In genomic region chr9:62536119-62536654, GRCm38 (mm10) we compare ENCODE assay signal across 8 mouse cellular contexts. TPM values are rescaled to one million over a fixed set of nuclear protein-coding genes. Genes with fewer than 3 reads are reported as not detected.
DNase-seq lines count a peak whose midpoint lies in the region; ATAC-seq and TF ChIP-seq lines count a peak whose summit lies in the region.

No protein-coding gene starts in this region.

- no peak for TF ChIP-seq EP300 in heart, postnatal 0 days (IDR thresholded peaks at IDR 0.05; ENCODE audit: low read depth)

- no peak for TF ChIP-seq CTCF in testis, adult 2 months (IDR thresholded peaks at IDR 0.05; ENCODE audit: control insufficient read depth, insufficient read depth, insufficient replicate concordance, low read depth, low read length)
- TF ChIP-seq CTCF in heart, postnatal 0 days (IDR thresholded peaks at IDR 0.05; ENCODE audit: low read depth): peak; percentile 10; the same call in 1 of the 2 replicates
- TF ChIP-seq CTCF in olfactory bulb, adult 2 months (IDR thresholded peaks at IDR 0.05; ENCODE audit: insufficient read depth, low read depth, low read length): 0 out of 2 replicates have a peak, but pooled peaks have one; percentile 8

- peak overlapping the region; percentile 60 for H3K4me3 ChIP-seq in testis, adult 2 months (ENCODE audit: control insufficient read depth, low read depth, low read length)
- peak overlapping the region; percentile 68 for H3K4me3 ChIP-seq in heart, postnatal 0 days (ENCODE audit: low read depth, low read length)
- peak overlapping the region; percentile 53 for H3K4me3 ChIP-seq in liver, embryonic 12.5 days
- H3K4me3 ChIP-seq in olfactory bulb, adult 2 months (ENCODE audit: insufficient read depth, low read depth, low read length): peak overlapping the region; percentile 79

- H3K27me3 ChIP-seq in testis, adult 2 months (ENCODE audit: control insufficient read depth, insufficient read depth, low read length): no peaks in the 10 kb centered on the region
- H3K27me3 ChIP-seq in heart, postnatal 0 days (ENCODE audit: control insufficient read depth, insufficient read depth, low read length): 0 out of 2 replicates have a peak, but pooled peaks cover 14% of the 10 kb centered on the region
- peaks cover 57% of the 10 kb centered on the region for H3K27me3 ChIP-seq in liver, embryonic 12.5 days (replicated peaks)

- no peak for ATAC-seq in heart, postnatal 0 days (ENCODE audit: insufficient read depth, low read depth)
- no peak for ATAC-seq in liver, embryonic 12.5 days

- H3K9ac ChIP-seq in heart, postnatal 0 days (replicated peaks; ENCODE audit: low read depth, low read length): peak overlapping the region; percentile 62
- peak overlapping the region; percentile 36 for H3K9ac ChIP-seq in liver, embryonic 12.5 days

- no peaks in the 10 kb centered on the region for H3K9me3 ChIP-seq in heart, postnatal 0 days (replicated peaks; ENCODE audit: control insufficient read depth, low read length)
- no peaks in the 10 kb centered on the region for H3K9me3 ChIP-seq in liver, embryonic 12.5 days (replicated peaks)

- H3K27ac ChIP-seq in testis, adult 2 months (ENCODE audit: control insufficient read depth, insufficient read depth, low read depth, low read length): no peak overlapping the region
- peak overlapping the region; percentile 21; the same call in 1 of the 2 replicates for H3K27ac ChIP-seq in heart, postnatal 0 days (ENCODE audit: low read depth)
- H3K27ac ChIP-seq in liver, embryonic 12.5 days: no peak overlapping the region
- H3K27ac ChIP-seq in olfactory bulb, adult 2 months (ENCODE audit: insufficient read depth, low read depth, low read length): peak overlapping the region; percentile 81

- H3K36me3 ChIP-seq in testis, adult 2 months (ENCODE audit: control insufficient read depth, insufficient read depth, low read length): no peaks in the 10 kb centered on the region
- no peaks in the 10 kb centered on the region for H3K36me3 ChIP-seq in heart, postnatal 0 days (replicated peaks; ENCODE audit: control insufficient read depth, insufficient read depth, low read length)
- H3K36me3 ChIP-seq in liver, embryonic 12.5 days: no peaks in the 10 kb centered on the region

- WGBS in heart, postnatal 0 days: 3% methylated on average over 29 of the region's 29 CpGs
- WGBS in liver, embryonic 12.5 days (ENCODE audit: insufficient replicate concordance): 7% methylated on average over 29 of the region's 29 CpGs
- under 1% methylated on average over 29 of the region's 29 CpGs for WGBS in olfactory bulb, adult 2 months

- TF ChIP-seq POLR2A in testis, adult 2 months (IDR thresholded peaks at IDR 0.05; ENCODE audit: control insufficient read depth, low read depth, low read length): no peak
- 0 out of 2 replicates have a peak, but pooled peaks have one; percentile 26 for TF ChIP-seq POLR2A in olfactory bulb, adult 2 months (IDR thresholded peaks at IDR 0.05; ENCODE audit: insufficient read depth, low read depth, low read length)

- peak overlapping the region; percentile 85 for H3K4me2 ChIP-seq in heart, postnatal 0 days (ENCODE audit: low read depth, low read length)
- peak overlapping the region; percentile 68 for H3K4me2 ChIP-seq in liver, embryonic 12.5 days

- peak; percentile 27 for DNase-seq in adrenal gland, postnatal 10 days
- DNase-seq in adrenal gland, adult 8-10 months: no peak
- DNase-seq in testis, postnatal 10 days (ENCODE audit: low spot score): no peak
- no peak for DNase-seq in heart, postnatal 0 days (ENCODE audit: low spot score)
- no peak for DNase-seq in gastrocnemius, postnatal 10 days

- peaks cover 3% of the 10 kb centered on the region; the same call in 1 of the 2 replicates for H3K4me1 ChIP-seq in testis, adult 2 months (ENCODE audit: control insufficient read depth, insufficient read depth, low read length)
- H3K4me1 ChIP-seq in heart, postnatal 0 days (ENCODE audit: control insufficient read depth, insufficient read depth): peaks cover 7% of the 10 kb centered on the region; the same call in 1 of the 2 replicates
- peaks cover 21% of the 10 kb centered on the region for H3K4me1 ChIP-seq in liver, embryonic 12.5 days
- peaks cover 47% of the 10 kb centered on the region for H3K4me1 ChIP-seq in olfactory bulb, adult 2 months (ENCODE audit: control insufficient read depth, insufficient read depth, low read length)

RNA-seq across cellular contexts. Expression of gene Coro2b, which starts 0.7 kb away (rescaled TPM):
- 10 to 100 TPM; 18.1 to 22.3 TPM for total RNA-seq in adrenal gland, postnatal 10 days (2021)
- total RNA-seq in adrenal gland, adult 8-10 months (2022): 10 to 100 TPM; 12.4 to 20.2 (median 18.2) TPM
- polyA plus RNA-seq in testis, adult 2 months (2012; rRNA removed): 2.9 and 3.3 TPM in 2 replicates
- total RNA-seq in heart, postnatal 0 days (2014; rRNA removed; ENCODE audit: low replicate concordance): 9.1 and 45.9 TPM in 2 replicates
- 5.1 and 5.5 TPM in 2 replicates for polyA plus RNA-seq in heart, postnatal 0 days (2015; fragmentation: Nextera tagmentation; extraction: Ambion mirVana)
- polyA plus RNA-seq in liver, embryonic 12.5 days (2016; fragmentation: Nextera tagmentation; extraction: Ambion mirVana): 2.7 and 3.2 TPM in 2 replicates
- polyA plus RNA-seq in olfactory bulb, adult 2 months (2012; ENCODE audit: insufficient read depth, insufficient read length, low replicate concordance, missing spikeins): not detected in 2 replicates
- 10 to 100 TPM; 10.6 to 12.4 TPM for total RNA-seq in gastrocnemius, postnatal 10 days (2021)

Comparison
In these comparisons a context has a peak if more than half of its experiments do, and no peak if none do; other contexts are left out.
1. H3K27ac ChIP-seq: peak in heart, postnatal 0 days (single experiment) and olfactory bulb, adult 2 months (single experiment); none in testis, adult 2 months (single experiment) and liver, embryonic 12.5 days (single experiment).
2. Peak in every context shown above with its lines, with median percentiles within 50 percentile points of each other: H3K4me3 ChIP-seq.